Mouse (Mus musculus) lung, postnatal 14 days (tissue): ENCODE data around the gene Klf3.
"Not testable (repeated sequence)": the region's sequence is repeated elsewhere in the genome, so short reads cannot be mapped to it uniquely, and the experiment has no call there.

Experiments
- DNase-seq: peaks from one replicate; pipeline ENCODE4 v3.0.0; 2021

Klf3 gene

GRCm38 (mm10) chr5:64881976-64882375, 78.8 kb downstream of the Klf3 start:
- DNase-seq: not testable (repeated sequence)
